Mouse (Mus musculus): ENCODE measurements at regions not wholly inside any gene's neighbourhood (a gene's known extent, or its start where the extent isn't known, plus 50 kb on each side); places are given as distances from the start of the nearest gene placed in this dataset.

GRCm38 (mm10) chr4:9132982-9133625, 894.3 kb upstream of the Car8 start:
- no peak for DNase-seq (ENCODE audit: low spot score)

- DNase-seq (ENCODE audit: low spot score), result no peak
Observed at GRCm38 (mm10) chr4:9132356-9132755, 893.5 kb upstream of the Car8 start.

- peak; percentile 46 for DNase-seq (ENCODE audit: low spot score)
Observed at GRCm38 (mm10) chr4:9131610-9132009, 892.8 kb upstream of the Car8 start.

GRCm38 (mm10) chr4:9125236-9125963, 886.6 kb upstream of the Car8 start:
- no peak for DNase-seq (ENCODE audit: low spot score)

- no peak for DNase-seq (ENCODE audit: low spot score)
Observed at GRCm38 (mm10) chr4:9124586-9125232, 885.9 kb upstream of the Car8 start.

DNA sequence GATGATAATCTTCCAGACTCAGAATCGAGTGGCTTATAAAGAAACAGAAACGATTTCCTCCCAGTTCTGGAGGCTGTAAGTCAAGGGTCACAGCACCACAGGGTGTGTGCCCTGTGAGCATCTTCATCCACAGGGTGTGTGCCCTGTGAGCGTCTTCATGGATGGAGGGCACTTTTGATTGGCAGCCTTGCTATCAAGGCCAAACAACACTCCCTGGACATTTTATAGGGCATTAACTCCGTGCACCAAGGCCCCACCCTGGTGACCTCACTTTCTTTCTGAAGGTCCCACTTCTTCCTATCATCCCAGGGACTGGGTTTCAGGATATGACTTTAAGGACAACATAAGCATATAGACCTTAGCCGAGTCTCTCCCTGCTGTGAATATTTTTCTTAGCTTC, 885.3 kb upstream of the Car8 start:
- DNase-seq (ENCODE audit: low spot score), result no peak

DNA sequence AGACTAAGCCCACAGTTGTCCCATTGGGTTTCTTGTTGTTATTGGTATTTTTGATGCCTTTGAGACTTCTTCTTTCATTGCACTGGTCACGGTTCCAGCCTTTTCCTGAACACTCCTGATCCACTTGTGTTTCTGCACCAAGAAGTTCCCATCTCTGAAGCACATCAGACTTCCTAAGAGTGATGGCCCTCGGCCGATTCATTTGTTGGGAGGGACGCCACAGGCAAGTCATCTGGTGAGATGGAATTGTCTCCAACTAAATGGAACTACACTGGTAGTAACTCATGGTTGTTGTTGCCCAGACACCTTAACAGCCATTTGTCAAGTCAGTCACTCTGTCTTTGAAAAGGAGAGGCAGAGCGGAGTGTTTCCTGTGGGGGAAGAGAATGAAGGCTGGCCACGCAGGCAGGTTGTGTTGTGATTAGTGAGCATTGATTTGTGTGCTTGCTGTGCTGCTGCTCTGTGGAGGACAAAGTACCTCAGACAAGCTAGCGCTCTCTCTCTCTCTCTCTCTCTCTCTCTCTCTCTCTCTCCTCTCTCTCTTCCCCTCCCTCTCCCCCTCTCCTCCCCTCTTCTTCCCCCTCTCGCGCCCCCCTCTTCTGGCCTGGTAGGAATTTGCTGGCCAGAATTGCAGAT, 884.7 kb upstream of the Car8 start:
- no peak for DNase-seq (ENCODE audit: low spot score)

GRCm38 (mm10) chr4:9122639-9123286, 883.9 kb upstream of the Car8 start:
- DNase-seq (ENCODE audit: low spot score), result no peak

DNA sequence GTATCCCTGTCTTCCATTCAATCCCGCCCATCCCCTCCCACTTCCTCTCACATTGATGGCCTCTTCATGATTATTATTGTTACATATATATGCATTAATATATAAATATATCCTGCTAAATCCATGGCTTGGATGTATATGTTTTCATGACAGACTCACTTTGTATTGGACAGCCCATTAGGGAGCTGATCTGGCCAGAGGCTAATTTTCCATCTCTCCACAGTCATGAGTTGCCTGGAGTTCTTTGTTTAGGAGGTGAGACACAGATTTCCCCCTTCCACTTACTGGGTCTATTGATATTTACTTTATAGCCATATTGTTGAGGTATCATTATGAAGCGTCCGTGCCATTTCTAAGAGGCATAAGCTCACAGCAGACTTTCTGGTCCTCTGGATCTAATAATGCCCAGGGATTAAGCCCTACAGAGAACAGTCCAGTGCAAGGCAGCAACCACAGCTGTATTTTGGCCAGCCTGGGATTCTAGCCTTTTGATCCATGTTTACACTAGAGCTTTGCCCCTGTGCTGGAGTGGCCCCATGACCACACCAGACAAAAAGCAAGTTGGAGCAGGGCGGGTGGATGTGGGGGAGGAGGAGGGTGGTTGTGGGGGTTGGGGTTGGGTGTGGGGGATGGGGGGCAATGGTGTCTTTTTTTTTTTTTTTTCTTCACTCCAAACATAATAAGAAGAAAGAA, 878.3 kb upstream of the Car8 start:
- DNase-seq (ENCODE audit: low spot score), result no peak

DNA sequence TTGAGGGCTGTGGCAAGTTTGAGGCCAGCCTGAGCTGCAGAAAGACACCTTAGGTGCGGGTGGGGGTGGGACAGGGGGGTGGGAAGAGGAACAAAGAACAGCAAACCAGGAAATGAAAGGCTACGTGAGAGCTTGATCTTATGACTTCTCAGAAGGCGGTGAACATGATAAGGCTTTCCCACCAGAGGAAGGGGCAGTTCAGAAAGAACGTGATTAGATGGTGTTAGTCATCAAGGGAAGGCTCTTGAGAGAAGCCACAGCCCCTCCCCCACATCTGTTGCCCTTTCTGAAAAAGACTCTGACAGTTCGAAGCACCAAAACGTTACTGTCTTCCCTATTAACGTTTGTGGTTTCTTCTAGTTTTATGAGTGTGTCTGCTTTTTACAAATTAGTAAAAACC, 877.0 kb upstream of the Car8 start:
- no peak for DNase-seq (ENCODE audit: low spot score)

DNA sequence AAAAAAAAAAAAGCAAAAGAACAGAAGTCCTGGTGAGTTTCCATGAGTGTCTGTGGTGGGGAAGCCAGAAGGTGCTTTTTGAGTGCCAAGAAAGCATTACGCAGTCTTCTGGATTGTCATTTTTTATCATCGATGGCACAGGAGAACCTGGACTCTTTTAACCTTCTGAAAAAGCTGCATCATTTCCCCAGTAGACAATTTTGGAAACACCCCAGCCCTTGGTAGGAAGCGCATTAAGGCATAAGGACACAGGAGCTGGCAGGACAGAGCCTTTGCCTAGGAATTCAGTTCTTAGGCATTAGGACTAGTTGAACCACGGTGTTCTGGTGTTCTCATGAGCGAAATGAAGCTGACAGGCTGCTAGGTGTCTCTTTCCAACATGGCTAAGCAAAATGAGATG, 875.1 kb upstream of the Car8 start:
- DNase-seq (ENCODE audit: low spot score), result no peak

DNA sequence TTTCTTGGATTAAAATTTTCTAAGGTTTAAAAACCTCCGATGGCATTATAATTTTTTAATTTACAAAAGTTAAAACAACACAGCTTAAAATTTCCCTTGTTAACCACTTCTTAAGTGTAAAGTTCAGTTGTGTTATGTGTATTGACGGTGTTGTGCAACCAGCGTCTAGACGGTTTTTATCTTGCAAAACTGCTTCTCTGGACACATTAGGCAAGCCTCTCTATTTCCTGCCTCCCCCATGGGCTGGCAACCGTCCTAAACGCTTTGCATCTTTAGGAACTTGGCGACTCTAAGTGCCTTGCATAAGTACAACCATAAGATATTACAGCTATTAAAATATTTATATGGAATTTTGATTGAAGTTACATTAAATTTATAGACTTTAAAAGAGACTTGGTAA, 871.5 kb upstream of the Car8 start:
- peak; percentile 57 for DNase-seq (ENCODE audit: low spot score)

- DNase-seq (ENCODE audit: low spot score), result no peak
Observed at GRCm38 (mm10) chr4:9107295-9107694, 868.5 kb upstream of the Car8 start.

GRCm38 (mm10) chr4:9106778-9107177, 867.9 kb upstream of the Car8 start:
- no peak for DNase-seq (ENCODE audit: low spot score)

- no peak for DNase-seq (ENCODE audit: low spot score)
Observed at GRCm38 (mm10) chr4:9104657-9105056, 865.8 kb upstream of the Car8 start.

DNA sequence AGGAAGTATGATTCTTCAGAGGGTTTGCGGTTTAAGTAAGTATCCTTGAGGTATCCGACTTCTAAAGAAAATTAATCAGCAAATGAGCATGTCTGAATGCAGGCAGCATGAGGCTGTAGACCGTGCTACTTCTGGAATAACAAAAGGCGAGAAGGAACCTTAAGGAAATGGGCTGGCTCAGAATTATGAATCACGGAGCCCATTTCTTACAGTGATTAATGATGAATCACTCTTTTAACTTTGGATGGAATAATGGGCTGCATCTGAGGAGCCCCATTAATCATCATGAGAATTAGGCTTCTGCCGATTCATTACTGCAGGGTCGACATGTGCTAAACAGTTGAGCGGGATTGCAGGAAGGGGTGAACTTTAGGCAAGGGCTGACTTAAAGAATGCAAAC, 865.1 kb upstream of the Car8 start:
- DNase-seq (ENCODE audit: low spot score), result no peak

DNA sequence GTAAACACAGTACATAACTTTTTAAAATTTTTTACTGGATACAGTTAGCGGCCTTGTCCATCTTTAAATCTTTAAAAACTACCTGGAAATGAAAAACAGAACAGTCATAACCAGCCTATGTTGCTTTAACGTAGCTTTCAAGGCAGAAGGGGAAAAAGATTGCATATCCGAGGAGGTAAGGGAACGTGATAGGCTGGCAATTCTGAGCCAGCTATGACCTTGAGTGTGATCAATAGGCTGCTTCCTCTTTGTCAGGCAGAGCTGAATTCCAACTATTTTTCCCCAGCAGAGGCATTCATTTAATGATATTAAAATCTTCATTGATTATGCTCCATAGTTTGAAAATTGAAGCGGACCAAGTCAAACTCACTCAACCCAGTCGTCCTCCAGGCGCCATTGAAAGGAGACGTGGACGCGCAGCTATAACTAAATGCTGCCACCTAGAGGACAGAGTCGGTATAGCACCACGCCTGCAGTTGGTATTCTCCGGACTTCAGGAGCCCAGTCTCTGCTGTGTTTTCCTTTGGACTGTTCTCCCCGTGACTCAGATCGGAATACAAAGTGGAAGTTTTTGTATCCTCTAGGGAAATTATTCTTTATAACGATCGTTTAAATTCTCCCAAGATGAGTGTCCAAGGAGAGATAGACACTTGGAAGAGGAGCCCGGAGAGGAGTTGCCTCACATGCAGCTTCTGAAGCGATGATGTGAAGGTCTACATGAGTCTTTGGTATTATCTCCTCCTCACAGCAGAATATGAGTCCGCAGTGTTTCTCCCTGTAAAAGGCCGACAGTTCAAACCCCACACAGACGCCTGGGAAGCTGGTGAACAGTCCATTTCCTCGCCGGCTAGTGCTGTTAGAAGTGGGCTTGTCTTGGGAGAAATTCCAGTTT, 858.2 kb upstream of the Car8 start:
- peak; percentile 82 for DNase-seq (ENCODE audit: low spot score)

DNA sequence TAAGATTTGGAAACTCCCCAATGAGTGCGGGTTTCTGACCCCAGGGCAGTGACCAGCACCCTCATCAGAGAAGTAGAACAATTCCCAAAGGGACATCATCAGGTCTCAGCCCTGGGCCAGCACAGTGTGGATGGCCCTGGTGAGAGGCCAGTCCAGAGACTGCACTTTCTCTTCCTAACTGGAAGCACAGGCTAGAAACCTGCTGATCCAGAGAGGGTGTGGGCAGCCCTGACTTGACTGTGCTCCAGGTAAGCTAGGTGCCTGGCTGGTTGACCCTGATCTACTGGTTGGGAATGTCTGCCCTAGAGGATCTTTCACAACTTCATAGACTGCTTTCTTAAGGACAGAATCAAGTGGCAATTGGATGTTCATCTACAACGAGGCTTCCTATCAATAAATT, 857.4 kb upstream of the Car8 start:
- no peak for DNase-seq (ENCODE audit: low spot score)

- DNase-seq (ENCODE audit: low spot score), result peak; percentile 76
Observed at GRCm38 (mm10) chr4:9095646-9096045, 856.8 kb upstream of the Car8 start.

GRCm38 (mm10) chr4:9094522-9094921, 855.7 kb upstream of the Car8 start:
- no peak for DNase-seq (ENCODE audit: low spot score)

DNA sequence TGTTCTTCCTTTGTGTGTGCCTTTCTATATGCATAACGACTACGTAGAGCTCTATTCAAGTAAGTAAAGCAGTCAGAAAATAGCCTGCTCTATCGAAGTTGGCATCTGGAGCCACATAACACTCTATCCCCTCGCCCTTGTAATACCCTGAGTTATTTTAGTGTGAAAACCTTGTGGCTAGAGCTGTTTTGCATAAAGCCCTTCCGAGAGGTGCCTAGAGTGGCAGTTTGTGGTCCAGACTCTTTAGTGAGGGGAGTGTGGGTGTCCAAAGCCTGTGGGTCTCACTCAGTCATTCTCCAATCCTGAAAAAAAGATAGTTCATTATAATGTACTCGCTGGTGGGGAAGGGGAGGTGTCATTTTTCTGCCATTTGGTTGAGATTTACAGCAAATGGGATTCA, 855.2 kb upstream of the Car8 start:
- no peak for DNase-seq (ENCODE audit: low spot score)

Measured in lung, postnatal 25 days (tissue).